Mouse (Mus musculus): Measurements from ENCODE around the gene Syt2. TPM values are rescaled to one million over a fixed set of nuclear protein-coding genes. Genes with fewer than 3 reads are reported as not detected.

Syt2 gene
- total and polyA plus RNA-seq, 2 experiments from 2014 or later: 6.2 to 19.0 TPM

- 70% methylated on average over 4 of the region's 4 CpGs for WGBS
- Histone ChIP-seq H3K4me1 (ENCODE audit: insufficient read depth, low read length) (no peaks in the 10 kb centered on the region), H3K27ac (ENCODE audit: low read depth, low read length) (no peak overlapping the region), H3K9ac (replicated peaks; ENCODE audit: low read length, poor library complexity, severe bottlenecking) (no peak overlapping the region), H3K9me3 (ENCODE audit: low read length) (no peaks in the 10 kb centered on the region), H3K36me3 (ENCODE audit: insufficient read depth, low read length) (peaks cover 43% of the 10 kb centered on the region), H3K4me2 (ENCODE audit: low read depth, low read length, poor library complexity, severe bottlenecking) (no peak overlapping the region), H3K27me3 (ENCODE audit: insufficient read depth, low read length) (no peaks in the 10 kb centered on the region), H3K4me3 (ENCODE audit: low read depth, low read length) (no peak overlapping the region)
- ATAC-seq (ENCODE audit: low FRiP score) (no peak), DNase-seq (ENCODE audit: low spot score) (no peak)
- no peak for TF ChIP-seq CTCF (IDR thresholded peaks at IDR 0.05)
Observed at GRCm38 (mm10) chr1:134609172-134609571, 37.3 kb upstream of the Syt2 start.

- peaks cover 48% of the 10 kb centered on the region for H3K36me3 ChIP-seq (ENCODE audit: insufficient read depth, low read length)
- no peak for TF ChIP-seq CTCF (IDR thresholded peaks at IDR 0.05)
- no peaks in the 10 kb centered on the region for H3K27me3 ChIP-seq (ENCODE audit: insufficient read depth, low read length)
- no peak overlapping the region for H3K27ac ChIP-seq (ENCODE audit: low read depth, low read length)
- 97% methylated on average over 5 of the region's 5 CpGs for WGBS
- H3K9me3 ChIP-seq (ENCODE audit: low read length): no peaks in the 10 kb centered on the region
- ATAC-seq (ENCODE audit: low FRiP score): no peak
- H3K9ac ChIP-seq (replicated peaks; ENCODE audit: low read length, poor library complexity, severe bottlenecking): no peak overlapping the region
- no peak overlapping the region for H3K4me2 ChIP-seq (ENCODE audit: low read depth, low read length, poor library complexity, severe bottlenecking)
- H3K4me1 ChIP-seq (ENCODE audit: insufficient read depth, low read length): no peaks in the 10 kb centered on the region
- no peak overlapping the region for H3K4me3 ChIP-seq (ENCODE audit: low read depth, low read length)
- no peak for DNase-seq (ENCODE audit: low spot score)
Observed at GRCm38 (mm10) chr1:134614554-134614953, 31.9 kb upstream of the Syt2 start.

GRCm38 (mm10) chr1:134614988-134615387, 31.5 kb upstream of the Syt2 start:
- Histone ChIP-seq H3K4me2 (ENCODE audit: low read depth, low read length, poor library complexity, severe bottlenecking) (no peak overlapping the region), H3K4me1 (ENCODE audit: insufficient read depth, low read length) (no peaks in the 10 kb centered on the region), H3K9me3 (ENCODE audit: low read length) (no peaks in the 10 kb centered on the region), H3K27ac (ENCODE audit: low read depth, low read length) (no peak overlapping the region), H3K36me3 (ENCODE audit: insufficient read depth, low read length) (peaks cover 51% of the 10 kb centered on the region), H3K9ac (replicated peaks; ENCODE audit: low read length, poor library complexity, severe bottlenecking) (no peak overlapping the region), H3K27me3 (ENCODE audit: insufficient read depth, low read length) (no peaks in the 10 kb centered on the region), H3K4me3 (ENCODE audit: low read depth, low read length) (no peak overlapping the region)
- no peak for DNase-seq (ENCODE audit: low spot score)
- WGBS: 93% methylated on average over 2 of the region's 2 CpGs
- no peak for TF ChIP-seq CTCF (IDR thresholded peaks at IDR 0.05)
- no peak for ATAC-seq (ENCODE audit: low FRiP score)

GRCm38 (mm10) chr1:134617656-134618055, 28.8 kb upstream of the Syt2 start:
- no peak for ATAC-seq (ENCODE audit: low FRiP score)

GRCm38 (mm10) chr1:134625325-134625724, 21.2 kb upstream of the Syt2 start:
- 92% methylated on average over 4 of the region's 4 CpGs for WGBS
- Histone ChIP-seq H3K4me2 (ENCODE audit: low read depth, low read length, poor library complexity, severe bottlenecking) (no peak overlapping the region), H3K4me3 (ENCODE audit: low read depth, low read length) (no peak overlapping the region), H3K9ac (replicated peaks; ENCODE audit: low read length, poor library complexity, severe bottlenecking) (no peak overlapping the region), H3K27me3 (ENCODE audit: insufficient read depth, low read length) (no peaks in the 10 kb centered on the region), H3K27ac (ENCODE audit: low read depth, low read length) (no peak overlapping the region), H3K36me3 (ENCODE audit: insufficient read depth, low read length) (peaks cover 87% of the 10 kb centered on the region), H3K4me1 (ENCODE audit: insufficient read depth, low read length) (no peaks in the 10 kb centered on the region), H3K9me3 (ENCODE audit: low read length) (no peaks in the 10 kb centered on the region)
- no peak for ATAC-seq (ENCODE audit: low FRiP score)
- TF ChIP-seq CTCF (IDR thresholded peaks at IDR 0.05): no peak
- no peak for DNase-seq (ENCODE audit: low spot score)

More at GRCm38 (mm10) chr1:134617656-134618055, 28.8 kb upstream of the Syt2 start:
- no peak overlapping the region for H3K4me2 ChIP-seq (ENCODE audit: low read depth, low read length, poor library complexity, severe bottlenecking)
- H3K27ac ChIP-seq (ENCODE audit: low read depth, low read length): no peak overlapping the region
- H3K36me3 ChIP-seq (ENCODE audit: insufficient read depth, low read length): peaks cover 71% of the 10 kb centered on the region
- no peak for TF ChIP-seq CTCF (IDR thresholded peaks at IDR 0.05)
- no peak for DNase-seq (ENCODE audit: low spot score)
- H3K9me3 ChIP-seq (ENCODE audit: low read length): no peaks in the 10 kb centered on the region
- no peak overlapping the region for H3K9ac ChIP-seq (replicated peaks; ENCODE audit: low read length, poor library complexity, severe bottlenecking)
- H3K27me3 ChIP-seq (ENCODE audit: insufficient read depth, low read length): no peaks in the 10 kb centered on the region
- H3K4me1 ChIP-seq (ENCODE audit: insufficient read depth, low read length): no peaks in the 10 kb centered on the region
- 86% methylated on average over 9 of the region's 9 CpGs for WGBS
- no peak overlapping the region for H3K4me3 ChIP-seq (ENCODE audit: low read depth, low read length)

GRCm38 (mm10) chr1:134629455-134629854, 17.0 kb upstream of the Syt2 start:
- TF ChIP-seq CTCF (IDR thresholded peaks at IDR 0.05): no peak
- Histone ChIP-seq H3K4me2 (ENCODE audit: low read depth, low read length, poor library complexity, severe bottlenecking) (no peak overlapping the region), H3K9me3 (ENCODE audit: low read length) (no peaks in the 10 kb centered on the region), H3K27me3 (ENCODE audit: insufficient read depth, low read length) (no peaks in the 10 kb centered on the region), H3K27ac (ENCODE audit: low read depth, low read length) (no peak overlapping the region), H3K9ac (replicated peaks; ENCODE audit: low read length, poor library complexity, severe bottlenecking) (no peak overlapping the region), H3K36me3 (ENCODE audit: insufficient read depth, low read length) (peaks cover 84% of the 10 kb centered on the region), H3K4me3 (ENCODE audit: low read depth, low read length) (no peak overlapping the region), H3K4me1 (ENCODE audit: insufficient read depth, low read length) (no peaks in the 10 kb centered on the region)
- 96% methylated on average over 10 of the region's 10 CpGs for WGBS
- no peak for DNase-seq (ENCODE audit: low spot score)
- ATAC-seq (ENCODE audit: low FRiP score): no peak

Measured in midbrain, postnatal 0 days (tissue).